ENCODE assay signal across 8 mouse cellular contexts in genomic region chr12:57196286-57196607, GRCm38 (mm10). TPM values are rescaled to one million over a fixed set of nuclear protein-coding genes. Genes with fewer than 3 reads are reported as not detected.
A peak's percentile ranks its signal among the peaks of the same experiment; 100 is the strongest.
DNase-seq lines count a peak whose midpoint lies in the region; ATAC-seq and TF ChIP-seq lines count a peak whose summit lies in the region.

No protein-coding gene starts in this region.

- H3K27me3 ChIP-seq in kidney, postnatal 0 days (ENCODE audit: insufficient read depth, low read length) = no peaks in the 10 kb centered on the region
- peaks cover 40% of the 10 kb centered on the region for H3K27me3 ChIP-seq in embryonic facial prominence, embryonic 13.5 days
- H3K27me3 ChIP-seq in intestine, embryonic 15.5 days (replicated peaks) = peaks cover 6% of the 10 kb centered on the region; the same call in 1 of the 2 replicates
- H3K27me3 ChIP-seq in neural tube, embryonic 13.5 days = peaks cover 31% of the 10 kb centered on the region

- no peak for TF ChIP-seq CTCF in kidney, postnatal 0 days (IDR thresholded peaks at IDR 0.05; ENCODE audit: low read depth)

- DNase-seq in kidney, postnatal 0 days (ENCODE audit: low spot score) = no peak
- no peak for DNase-seq in kidney, adult 11 months
- DNase-seq in cerebellum, postnatal 36 days = no peak
- no peak for DNase-seq in cerebellum, adult 8-10 months
- no peak for DNase-seq in natural killer cell, adult 2 months (ENCODE audit: low spot score in 2 of 2)

- H3K9me3 ChIP-seq in kidney, postnatal 0 days (replicated peaks; ENCODE audit: low read length) = no peaks in the 10 kb centered on the region
- H3K9me3 ChIP-seq in embryonic facial prominence, embryonic 13.5 days = no peaks in the 10 kb centered on the region
- H3K9me3 ChIP-seq in intestine, embryonic 15.5 days = no peaks in the 10 kb centered on the region
- H3K9me3 ChIP-seq in neural tube, embryonic 13.5 days = no peaks in the 10 kb centered on the region

- ATAC-seq in kidney, postnatal 0 days (replicated peaks; ENCODE audit: low FRiP score, low read depth) = no peak
- no peak for ATAC-seq in embryonic facial prominence, embryonic 13.5 days (ENCODE audit: insufficient number of reproducible peaks, insufficient read depth, low FRiP score, low TSS enrichment, low read depth)
- no peak for ATAC-seq in intestine, embryonic 15.5 days
- ATAC-seq in neural tube, embryonic 13.5 days (ENCODE audit: low read depth) = no peak

- H3K27ac ChIP-seq in kidney, postnatal 0 days = no peak overlapping the region
- no peak overlapping the region for H3K27ac ChIP-seq in embryonic facial prominence, embryonic 13.5 days
- H3K27ac ChIP-seq in intestine, embryonic 15.5 days = no peak overlapping the region
- no peak overlapping the region for H3K27ac ChIP-seq in neural tube, embryonic 13.5 days (replicated peaks)

- H3K4me2 ChIP-seq in kidney, postnatal 0 days (ENCODE audit: low read length) = peak overlapping the region; percentile 90
- H3K4me2 ChIP-seq in embryonic facial prominence, embryonic 13.5 days = peak overlapping the region; percentile 84
- peak overlapping the region; percentile 97 for H3K4me2 ChIP-seq in intestine, embryonic 15.5 days (replicated peaks)
- H3K4me2 ChIP-seq in neural tube, embryonic 13.5 days = peak overlapping the region; percentile 86

- WGBS in kidney, postnatal 0 days = 17% methylated on average over 8 of the region's 8 CpGs
- 11% methylated on average over 8 of the region's 8 CpGs for WGBS in embryonic facial prominence, embryonic 13.5 days
- WGBS in intestine, embryonic 15.5 days = 14% methylated on average over 8 of the region's 8 CpGs
- 7% methylated on average over 8 of the region's 8 CpGs for WGBS in neural tube, embryonic 13.5 days

- H3K4me3 ChIP-seq in kidney, postnatal 0 days (replicated peaks; ENCODE audit: low read depth, low read length) = peak overlapping the region; percentile 53
- H3K4me3 ChIP-seq in embryonic facial prominence, embryonic 13.5 days = peak overlapping the region; percentile 54
- peak overlapping the region; percentile 49 for H3K4me3 ChIP-seq in intestine, embryonic 15.5 days (replicated peaks)
- H3K4me3 ChIP-seq in neural tube, embryonic 13.5 days = peak overlapping the region; percentile 47

- no peaks in the 10 kb centered on the region for H3K4me1 ChIP-seq in kidney, postnatal 0 days (replicated peaks; ENCODE audit: insufficient read depth, low read length)
- no peaks in the 10 kb centered on the region for H3K4me1 ChIP-seq in embryonic facial prominence, embryonic 13.5 days
- peaks cover 7% of the 10 kb centered on the region; the same call in 1 of the 2 replicates for H3K4me1 ChIP-seq in intestine, embryonic 15.5 days (replicated peaks)
- peaks cover 12% of the 10 kb centered on the region for H3K4me1 ChIP-seq in neural tube, embryonic 13.5 days (replicated peaks)

- H3K36me3 ChIP-seq in kidney, postnatal 0 days (ENCODE audit: insufficient read depth, low read length) = no peaks in the 10 kb centered on the region
- no peaks in the 10 kb centered on the region for H3K36me3 ChIP-seq in embryonic facial prominence, embryonic 13.5 days
- H3K36me3 ChIP-seq in intestine, embryonic 15.5 days = no peaks in the 10 kb centered on the region
- no peaks in the 10 kb centered on the region for H3K36me3 ChIP-seq in neural tube, embryonic 13.5 days

- peak overlapping the region; percentile 54 for H3K9ac ChIP-seq in kidney, postnatal 0 days (ENCODE audit: low read depth, low read length)
- peak overlapping the region; percentile 75; the same call in 1 of the 2 replicates for H3K9ac ChIP-seq in embryonic facial prominence, embryonic 13.5 days
- H3K9ac ChIP-seq in intestine, embryonic 15.5 days = peak overlapping the region; percentile 42
- H3K9ac ChIP-seq in neural tube, embryonic 13.5 days = peak overlapping the region; percentile 56; the same call in 1 of the 2 replicates

RNA-seq across cellular contexts. Expression of gene Slc25a21, which starts 1.0 kb away (rescaled TPM):
- 5.1 and 6.4 TPM in 2 replicates for polyA plus RNA-seq in kidney, postnatal 0 days (2015; fragmentation: Nextera tagmentation; extraction: Ambion mirVana)
- polyA plus RNA-seq in embryonic facial prominence, embryonic 13.5 days (2015; fragmentation: Nextera tagmentation; extraction: Ambion mirVana) = 0.76 and 0.96 TPM in 2 replicates
- polyA plus RNA-seq in intestine, embryonic 15.5 days (2015; fragmentation: Nextera tagmentation; extraction: Ambion mirVana) = 0.23 and 0.66 TPM in 2 replicates
- 0.28 TPM in 1 of 2 replicates, not detected in the other for polyA plus RNA-seq in neural tube, embryonic 13.5 days (2015; fragmentation: Nextera tagmentation; extraction: Ambion mirVana)

RNA-seq across cellular contexts. Expression of gene Prps1l3, which starts 34.0 kb away (rescaled TPM):
- 46.6 and 53.9 TPM in 2 replicates for polyA plus RNA-seq in kidney, postnatal 0 days (2015; fragmentation: Nextera tagmentation; extraction: Ambion mirVana)
- polyA plus RNA-seq in embryonic facial prominence, embryonic 13.5 days (2015; fragmentation: Nextera tagmentation; extraction: Ambion mirVana) = 59.1 and 66.0 TPM in 2 replicates
- polyA plus RNA-seq in intestine, embryonic 15.5 days (2015; fragmentation: Nextera tagmentation; extraction: Ambion mirVana) = 59.2 and 63.0 TPM in 2 replicates
- polyA plus RNA-seq in neural tube, embryonic 13.5 days (2015; fragmentation: Nextera tagmentation; extraction: Ambion mirVana) = 29.3 and 33.4 TPM in 2 replicates

RNA-seq across cellular contexts. Expression of gene Mipol1, which starts 34.0 kb away (rescaled TPM):
- polyA plus RNA-seq in kidney, postnatal 0 days (2015; fragmentation: Nextera tagmentation; extraction: Ambion mirVana) = 12.5 and 13.1 TPM in 2 replicates
- 9.1 and 13.0 TPM in 2 replicates for polyA plus RNA-seq in embryonic facial prominence, embryonic 13.5 days (2015; fragmentation: Nextera tagmentation; extraction: Ambion mirVana)
- polyA plus RNA-seq in intestine, embryonic 15.5 days (2015; fragmentation: Nextera tagmentation; extraction: Ambion mirVana) = 8.8 and 10.1 TPM in 2 replicates
- polyA plus RNA-seq in neural tube, embryonic 13.5 days (2015; fragmentation: Nextera tagmentation; extraction: Ambion mirVana) = 4.8 and 6.3 TPM in 2 replicates
